Comparison of ENCODE assay signal across 25 mouse cellular contexts in the genomic region with DNA sequence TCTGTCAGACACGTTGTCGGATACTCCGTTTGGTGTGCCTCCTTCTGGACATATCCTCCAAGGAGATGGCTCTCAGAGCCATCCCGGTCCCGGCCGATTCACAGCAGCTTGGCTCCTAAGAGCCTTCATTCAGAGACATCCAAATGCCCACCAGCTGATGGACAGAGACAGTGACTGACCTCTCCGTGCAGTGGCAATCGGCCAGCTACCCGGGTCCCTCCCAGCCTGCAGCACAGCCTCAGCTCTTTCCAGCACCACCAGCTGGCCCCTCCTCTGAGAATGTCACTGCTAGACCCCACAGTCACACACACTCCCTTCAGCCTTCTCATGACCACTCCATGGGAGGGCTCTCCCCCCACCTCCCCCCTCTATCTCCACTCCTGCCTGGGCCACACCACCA. TPM values are rescaled to one million over a fixed set of nuclear protein-coding genes. Genes with fewer than 3 reads are reported as not detected.
DNase-seq lines count a peak whose midpoint lies in the region; ATAC-seq lines count a peak whose summit lies in the region.
"Had no signal": no experiment of that assay in that cellular context is flagged by ENCODE, and none has a peak within 500 bp of the region (broad histone marks: within the 10 kb centered on the region; RNA-seq: fewer than 3 reads in every experiment).

No protein-coding gene starts in this region.

- no peak overlapping the region for H3K4me3 ChIP-seq in embryonic facial prominence, embryonic 15.5 days (replicated peaks)
- no peak overlapping the region for H3K4me3 ChIP-seq in embryonic facial prominence, embryonic 10.5 days
- H3K4me3 ChIP-seq in limb, embryonic 10.5 days = no peak overlapping the region
- H3K4me3 ChIP-seq in stomach, embryonic 16.5 days (replicated peaks; ENCODE audit: low read length) = no peak overlapping the region
- H3K4me3 ChIP-seq: forebrain, embryonic 15.5 days; gastrocnemius, adult 2 months; hindbrain, embryonic 12.5 days; layer of hippocampus, adult 2 months; left cerebral cortex, adult 2 months; limb, embryonic 15.5 days; liver, embryonic 13.5 days; lung, embryonic 15.5 days; megakaryocyte, embryonic 14.5 days had no signal

- no peaks in the 10 kb centered on the region for H3K9me3 ChIP-seq in embryonic facial prominence, embryonic 15.5 days (replicated peaks)
- no peaks in the 10 kb centered on the region for H3K9me3 ChIP-seq in embryonic facial prominence, embryonic 10.5 days
- H3K9me3 ChIP-seq in limb, embryonic 10.5 days (replicated peaks) = no peaks in the 10 kb centered on the region
- H3K9me3 ChIP-seq in stomach, embryonic 16.5 days (replicated peaks; ENCODE audit: control insufficient read depth, low read length) = no peaks in the 10 kb centered on the region
- H3K9me3 ChIP-seq: forebrain, embryonic 15.5 days; hindbrain, embryonic 12.5 days; limb, embryonic 15.5 days; liver, embryonic 13.5 days; lung, embryonic 15.5 days; megakaryocyte, embryonic 14.5 days had no signal

- no peak overlapping the region for H3K9ac ChIP-seq in embryonic facial prominence, embryonic 15.5 days
- peak overlapping the region; percentile 24; the same call in 1 of the 2 replicates for H3K9ac ChIP-seq in stomach, embryonic 16.5 days (ENCODE audit: low read length)
- H3K9ac ChIP-seq: forebrain, embryonic 15.5 days; hindbrain, embryonic 12.5 days; limb, embryonic 15.5 days; liver, embryonic 13.5 days; lung, embryonic 15.5 days had no signal

- ATAC-seq in embryonic facial prominence, embryonic 15.5 days (ENCODE audit: insufficient number of reproducible peaks, low FRiP score, low TSS enrichment, low read depth) = no peak
- ATAC-seq in stomach, embryonic 16.5 days (ENCODE audit: insufficient read depth, low FRiP score) = no peak
- ATAC-seq: forebrain, embryonic 15.5 days; intestine, embryonic 16.5 days had no signal

- H3K27me3 ChIP-seq in embryonic facial prominence, embryonic 15.5 days = no peaks in the 10 kb centered on the region
- no peaks in the 10 kb centered on the region for H3K27me3 ChIP-seq in embryonic facial prominence, embryonic 10.5 days (replicated peaks; ENCODE audit: low read depth, poor library complexity, severe bottlenecking)
- H3K27me3 ChIP-seq in limb, embryonic 10.5 days (ENCODE audit: low read depth, poor library complexity, severe bottlenecking) = no peaks in the 10 kb centered on the region
- H3K27me3 ChIP-seq in stomach, embryonic 16.5 days (ENCODE audit: control insufficient read depth, insufficient read depth, low read length) = no peaks in the 10 kb centered on the region
- H3K27me3 ChIP-seq: forebrain, embryonic 15.5 days; hindbrain, embryonic 12.5 days; limb, embryonic 15.5 days; liver, embryonic 13.5 days; lung, embryonic 15.5 days had no signal

- 0 out of 2 replicates have a peak overlapping the region, but pooled peaks have one; percentile 0 for H3K4me2 ChIP-seq in embryonic facial prominence, embryonic 15.5 days (replicated peaks)
- H3K4me2 ChIP-seq in stomach, embryonic 16.5 days (ENCODE audit: low read depth, low read length) = no peak overlapping the region
- H3K4me2 ChIP-seq: forebrain, embryonic 15.5 days; hindbrain, embryonic 12.5 days; limb, embryonic 15.5 days; liver, embryonic 13.5 days; lung, embryonic 15.5 days had no signal

- H3K4me1 ChIP-seq in embryonic facial prominence, embryonic 15.5 days = peaks cover 11% of the 10 kb centered on the region
- H3K4me1 ChIP-seq in embryonic facial prominence, embryonic 10.5 days = peaks cover 32% of the 10 kb centered on the region
- peaks cover 26% of the 10 kb centered on the region for H3K4me1 ChIP-seq in limb, embryonic 10.5 days
- H3K4me1 ChIP-seq in stomach, embryonic 16.5 days (ENCODE audit: control insufficient read depth, insufficient read depth, low read length) = no peaks in the 10 kb centered on the region
- H3K4me1 ChIP-seq: liver, embryonic 13.5 days had no signal

- no peak for DNase-seq in embryonic facial prominence, embryonic 10.5 days (ENCODE audit: low spot score)
- peak; percentile 39 for DNase-seq in kidney, postnatal 10 days
- DNase-seq in kidney, postnatal 4 days = no peak
- no peak for DNase-seq in limb, embryonic 10.5 days (ENCODE audit: low spot score)
- DNase-seq: adrenal gland, postnatal 25 days; B cell, adult 2 months; gastrocnemius, adult 2 months; gastrocnemius, postnatal 36 days; heart, adult 18-20 months; kidney, adult 8-10 months; kidney, postnatal 14 days; liver, embryonic 13.5 days; lung, postnatal 36 days; midbrain, embryonic 14.5 days had no signal

- H3K36me3 ChIP-seq in embryonic facial prominence, embryonic 15.5 days = no peaks in the 10 kb centered on the region
- H3K36me3 ChIP-seq in embryonic facial prominence, embryonic 10.5 days (replicated peaks) = no peaks in the 10 kb centered on the region
- H3K36me3 ChIP-seq in limb, embryonic 10.5 days = no peaks in the 10 kb centered on the region
- no peaks in the 10 kb centered on the region for H3K36me3 ChIP-seq in stomach, embryonic 16.5 days (ENCODE audit: control insufficient read depth, insufficient read depth, low read length)
- H3K36me3 ChIP-seq: forebrain, embryonic 15.5 days; hindbrain, embryonic 12.5 days; limb, embryonic 15.5 days; liver, embryonic 13.5 days; lung, embryonic 15.5 days had no signal

- 80% methylated on average over 9 of the region's 9 CpGs for WGBS in embryonic facial prominence, embryonic 15.5 days
- 78% methylated on average over 9 of the region's 9 CpGs for WGBS in embryonic facial prominence, embryonic 10.5 days
- 80% methylated on average over 9 of the region's 9 CpGs for WGBS in limb, embryonic 10.5 days
- 65% methylated on average over 9 of the region's 9 CpGs for whole genome bisulfite sequencing in stomach, embryonic 16.5 days

- no peak overlapping the region for H3K27ac ChIP-seq in embryonic facial prominence, embryonic 15.5 days (replicated peaks)
- no peak overlapping the region; the same call in 1 of the 2 replicates for H3K27ac ChIP-seq in embryonic facial prominence, embryonic 10.5 days (replicated peaks)
- 0 out of 2 replicates have a peak overlapping the region, but pooled peaks have one; percentile 62 for H3K27ac ChIP-seq in limb, embryonic 10.5 days
- H3K27ac ChIP-seq in stomach, embryonic 16.5 days (ENCODE audit: low read length) = no peak overlapping the region
- H3K27ac ChIP-seq: forebrain, embryonic 15.5 days; gastrocnemius, adult 2 months; hindbrain, embryonic 12.5 days; layer of hippocampus, adult 2 months; left cerebral cortex, adult 2 months; limb, embryonic 15.5 days; liver, embryonic 13.5 days; lung, embryonic 15.5 days had no signal

RNA-seq across cellular contexts. Expression of a gene that starts 39.6 kb away (rescaled TPM):
- polyA plus RNA-seq in embryonic facial prominence, embryonic 15.5 days (2015; fragmentation: Nextera tagmentation; extraction: Ambion mirVana) = 1.8 and 3.2 TPM in 2 replicates
- 0.44 and 0.86 TPM in 2 replicates for polyA plus RNA-seq in embryonic facial prominence, embryonic 10.5 days (2016; fragmentation: Nextera tagmentation; extraction: Ambion mirVana)
- polyA plus RNA-seq in limb, embryonic 10.5 days (2016; fragmentation: Nextera tagmentation; extraction: Ambion mirVana) = 0.55 and 0.95 TPM in 2 replicates
- polyA plus RNA-seq in stomach, embryonic 16.5 days (2015; fragmentation: Nextera tagmentation; extraction: Ambion mirVana) = 0.34 and 1.1 TPM in 2 replicates
- polyA plus RNA-seq: embryonic facial prominence, embryonic 11.5 days had no signal
